Mouse (Mus musculus) midbrain, postnatal 0 days (tissue): ENCODE results near the gene Ak9. TPM values are rescaled to one million over a fixed set of nuclear protein-coding genes. Genes with fewer than 3 reads are reported as not detected.

Experiments used
- ATAC-seq: fragments of 200-750 bp; cut with Nextera tagmentation; 2 replicates; pipeline ENCODE4 v1.8.0; 2017; ENCODE audit warnings: moderate number of reproducible peaks, mild to moderate bottlenecking, moderate TSS enrichment, moderate library complexity; ENCODE audit not compliant: low FRiP score
- DNase-seq: peaks from one replicate; pipeline ENCODE4 v3.0.0-alpha.2; 2015; ENCODE audit warnings: low spot score
- H3K27ac ChIP-seq: fragments of 300-500 bp; sonication (generic); 2 replicates; pipeline ENCODE4 v1.5.1; 2014; ENCODE audit warnings: low read depth, mild to moderate bottlenecking, low read length, mixed read lengths
- H3K27me3 ChIP-seq: fragments of 300-500 bp; sonication (generic); 2 replicates; pipeline ENCODE4 v1.6.1; 2014; ENCODE audit warnings: low read length, control low read depth, mixed read lengths; ENCODE audit not compliant: insufficient read depth
- H3K36me3 ChIP-seq: fragments of 300-500 bp; sonication (generic); 2 replicates; pipeline ENCODE4 v1.6.1; 2014; ENCODE audit warnings: low read length, control low read depth, mixed read lengths; ENCODE audit not compliant: insufficient read depth
- H3K4me1 ChIP-seq: fragments of 300-500 bp; sonication (generic); 2 replicates; pipeline ENCODE4 v1.6.1; 2014; ENCODE audit warnings: mild to moderate bottlenecking, control low read depth, antibody characterized with exemption, low read length, mixed read lengths; ENCODE audit not compliant: insufficient read depth
- H3K4me2 ChIP-seq: fragments of 300-500 bp; sonication (generic); 2 replicates; pipeline ENCODE4 v1.6.1; 2014; ENCODE audit warnings: low read depth, mild to moderate bottlenecking, low read length, mixed read lengths; ENCODE audit not compliant: poor library complexity, severe bottlenecking
- H3K4me3 ChIP-seq: fragments of 300-500 bp; sonication (generic); 2 replicates; pipeline ENCODE4 v1.5.1; 2014; ENCODE audit warnings: low read depth, mild to moderate bottlenecking, low read length, moderate library complexity
- H3K9ac ChIP-seq: fragments of 300-500 bp; sonication (generic); replicated peaks from 2 replicates; pipeline ENCODE4 v1.6.1; 2014; ENCODE audit warnings: mild to moderate bottlenecking, low read length, moderate library complexity, mixed read lengths; ENCODE audit not compliant: poor library complexity, severe bottlenecking
- H3K9me3 ChIP-seq: fragments of 300-500 bp; sonication (generic); 2 replicates; pipeline ENCODE4 v1.6.1; 2016; ENCODE audit warnings: low read length, control low read depth
- CTCF ChIP-seq: IDR thresholded peaks from 2 replicates; pipeline ENCODE4 v1.5.1; 2016; ENCODE audit warnings: antibody characterized with exemption, mild to moderate bottlenecking
- WGBS: fragments of 180-500 bp; shearing (Covaris S2); extraction: QIAGEN DNeasy Blood & Tissue Kit; methylation state at CpG from one replicate; pipeline ENCODE4 v1.1.7; 2014; 5-methylcytosine and 5-hydroxymethylcytosine counted together
- polyA plus RNA-seq: library from polyadenylated mRNA; unstranded; fragments of >200 nt; fragmentation: Nextera tagmentation; extraction: Ambion mirVana; gene quantifications from 2 replicates; pipeline ENCODE4 v1.2.1, GENCODE M21; 2015
- total RNA-seq: library from RNA; depleted of rRNA; stranded (reverse); fragments of >200 nt; gene quantifications from 2 replicates; pipeline ENCODE4 v1.2.3, GENCODE M21; 2014

Gene Ak9
- total and polyA plus RNA-seq, 2 experiments from 2014 or later: 0.11 to 0.19 TPM

DNA sequence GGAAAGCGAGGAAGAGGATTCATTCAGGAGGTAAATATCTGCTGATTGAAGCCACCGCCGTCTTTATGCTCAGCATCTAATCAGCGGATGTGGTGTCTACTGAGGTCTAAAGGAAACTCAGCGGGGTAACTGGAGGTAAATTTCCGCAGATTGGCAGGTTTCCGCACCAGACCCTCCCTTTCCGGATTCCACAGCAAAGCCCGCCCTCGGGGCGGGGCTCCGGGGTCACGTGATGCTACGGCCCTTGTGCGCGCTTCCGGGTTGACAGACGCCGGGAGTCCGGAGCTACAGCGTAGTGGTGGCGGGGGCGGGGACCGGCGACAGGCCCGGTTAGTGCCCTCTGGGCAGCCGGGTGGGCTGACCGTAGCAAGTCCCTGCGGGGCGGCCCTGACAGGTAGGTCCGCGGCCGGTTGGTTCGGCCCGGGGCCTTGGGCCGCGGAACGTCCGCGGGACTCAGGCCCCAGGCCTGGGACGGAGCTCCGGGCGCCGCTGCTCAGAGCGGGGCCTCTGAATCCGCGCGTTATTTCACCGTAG, 146.4 kb downstream of the Ak9 start, which contains the start of gene Zbtb24:
Zbtb24 (plus strand) TSS at position 247 of the 534 bp plus-strand sequence.
- WGBS: under 1% methylated on average over 49 of the region's 49 CpGs
- DNase-seq (peak; percentile 97), ATAC-seq (peak; percentile 95)
- Histone ChIP-seq H3K27ac (peak within 1 kb of the TSS; percentile 67), H3K4me2 (peak within 1 kb of the TSS; percentile 50), H3K27me3 (no peaks in the 10 kb centered on the region), H3K36me3 (peaks cover 9% of the 10 kb centered on the region), H3K9me3 (no peaks in the 10 kb centered on the region), H3K4me1 (peaks cover 6% of the 10 kb centered on the region; the same call in 1 of the 2 replicates), H3K9ac (peak within 1 kb of the TSS; percentile 82), H3K4me3 (peak within 1 kb of the TSS; percentile 78)
- no peak for TF ChIP-seq CTCF

DNA sequence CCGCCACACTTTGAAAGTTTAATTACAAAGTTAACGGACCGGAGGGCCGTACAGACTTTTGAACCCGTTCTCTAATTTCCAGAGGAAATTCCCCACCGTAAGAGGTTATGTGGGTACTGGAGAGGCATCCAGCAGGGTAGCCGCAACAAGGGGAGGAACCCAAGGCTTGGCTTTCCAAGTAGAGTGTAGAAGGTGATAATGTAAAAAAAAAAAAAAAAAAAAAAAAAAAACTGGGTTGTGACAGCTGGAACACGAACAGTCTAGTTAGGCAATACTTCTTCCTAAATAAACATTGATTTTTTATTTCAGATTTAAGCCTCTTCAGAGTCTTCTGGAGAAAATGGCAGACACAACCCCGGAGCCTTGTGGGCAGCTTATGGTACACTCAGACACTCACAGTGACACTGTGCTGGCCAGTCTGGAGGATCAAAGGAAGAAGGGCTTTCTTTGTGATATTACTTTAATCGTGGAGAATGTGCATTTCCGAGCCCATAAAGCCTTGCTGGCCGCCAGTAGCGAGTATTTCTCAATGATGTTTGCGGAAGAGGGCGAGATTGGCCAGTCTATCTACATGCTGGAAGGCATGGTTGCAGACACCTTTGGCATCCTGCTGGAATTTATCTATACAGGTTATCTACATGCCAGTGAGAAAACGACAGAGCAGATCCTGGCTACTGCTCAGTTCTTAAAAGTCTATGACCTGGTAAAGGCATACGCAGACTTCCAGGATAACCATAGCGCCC, 147.2 kb downstream of the Ak9 start:
- no peak for TF ChIP-seq CTCF
- Histone ChIP-seq H3K4me1 (peaks cover 6% of the 10 kb centered on the region; the same call in 1 of the 2 replicates), H3K9me3 (no peaks in the 10 kb centered on the region), H3K36me3 (peaks cover 15% of the 10 kb centered on the region), H3K27ac (0 out of 2 replicates have a peak overlapping the region, but pooled peaks have one; percentile 44), H3K9ac (peak overlapping the region; percentile 82; the same call in 1 of the 2 replicates), H3K4me3 (peak overlapping the region; percentile 78), H3K4me2 (peak overlapping the region; percentile 50), H3K27me3 (no peaks in the 10 kb centered on the region)
- WGBS: 54% methylated on average over 18 of the region's 18 CpGs
- ATAC-seq (no peak; the same call in 1 of the 2 replicates), DNase-seq (no peak)

DNA sequence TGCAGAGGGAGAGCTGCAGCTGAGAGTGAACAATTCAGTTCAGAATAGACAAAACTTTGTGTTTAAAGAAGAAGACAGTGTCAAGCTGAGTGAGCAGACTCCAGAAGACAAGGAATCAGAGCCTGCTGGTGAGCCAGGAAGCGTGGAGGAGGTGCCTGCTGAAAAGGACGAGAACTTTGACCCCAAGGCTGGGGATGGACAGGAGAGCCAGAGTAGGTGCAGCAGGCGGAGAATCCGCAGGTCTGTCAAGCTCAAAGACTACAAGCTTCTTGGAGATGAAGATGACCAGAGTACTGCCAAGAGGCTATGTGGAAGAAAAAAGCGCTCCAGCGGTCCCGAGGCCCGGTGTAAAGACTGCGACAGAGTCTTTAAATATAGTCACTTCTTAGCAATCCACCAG, 147.9 kb downstream of the Ak9 start:
- Histone ChIP-seq H3K9ac (no peak overlapping the region), H3K4me1 (peaks cover 6% of the 10 kb centered on the region; the same call in 1 of the 2 replicates), H3K9me3 (no peaks in the 10 kb centered on the region), H3K4me3 (no peak overlapping the region), H3K36me3 (peaks cover 23% of the 10 kb centered on the region), H3K27me3 (no peaks in the 10 kb centered on the region), H3K4me2 (no peak overlapping the region), H3K27ac (no peak overlapping the region)
- DNase-seq (no peak), ATAC-seq (no peak)
- no peak for TF ChIP-seq CTCF
- 95% methylated on average over 9 of the region's 9 CpGs for WGBS

GRCm38 (mm10) chr10:41452791-41453190, 149.0 kb downstream of the Ak9 start:
- Histone ChIP-seq H3K9me3 (no peaks in the 10 kb centered on the region), H3K27ac (no peak overlapping the region), H3K27me3 (no peaks in the 10 kb centered on the region), H3K4me1 (peaks cover 6% of the 10 kb centered on the region; the same call in 1 of the 2 replicates), H3K4me2 (no peak overlapping the region), H3K36me3 (peaks cover 24% of the 10 kb centered on the region), H3K9ac (no peak overlapping the region), H3K4me3 (no peak overlapping the region)
- ATAC-seq (no peak), DNase-seq (no peak)
- 91% methylated on average over 3 of the region's 3 CpGs for WGBS
- no peak for TF ChIP-seq CTCF

GRCm38 (mm10) chr10:41459990-41460389, 156.2 kb downstream of the Ak9 start:
- no peak for ATAC-seq
- no peak for TF ChIP-seq CTCF
- WGBS: 78% methylated on average over 4 of the region's 4 CpGs

DNA sequence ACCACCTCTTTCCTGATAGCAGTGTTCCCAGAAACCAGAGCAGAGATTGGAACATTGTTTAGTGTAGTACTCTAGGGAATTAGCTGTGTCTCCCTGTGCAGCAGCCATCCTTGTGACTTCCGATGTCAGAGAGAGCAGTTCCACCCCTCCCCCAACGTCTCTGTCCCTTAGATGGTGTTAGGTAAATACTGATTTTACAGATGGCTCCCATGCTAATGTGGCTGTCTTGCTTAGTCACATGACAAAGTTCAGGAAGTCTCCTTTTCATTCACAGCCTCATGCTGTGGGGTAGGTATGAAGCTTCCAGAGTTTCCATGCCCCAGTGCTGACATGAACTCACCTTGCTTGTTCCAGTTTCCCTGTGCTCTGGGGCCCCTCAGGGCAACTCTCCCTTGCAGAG, 156.7 kb downstream of the Ak9 start:
- no peak for DNase-seq
- WGBS: 45% methylated on average over 2 of the region's 2 CpGs
- Histone ChIP-seq H3K9ac (no peak overlapping the region), H3K9me3 (no peaks in the 10 kb centered on the region), H3K4me3 (no peak overlapping the region), H3K27ac (no peak overlapping the region), H3K27me3 (no peaks in the 10 kb centered on the region), H3K4me2 (no peak overlapping the region), H3K4me1 (no peaks in the 10 kb centered on the region), H3K36me3 (peaks cover 30% of the 10 kb centered on the region)
- no peak for TF ChIP-seq CTCF
- no peak for ATAC-seq

More at GRCm38 (mm10) chr10:41459990-41460389, 156.2 kb downstream of the Ak9 start:
- H3K4me2 ChIP-seq: no peak overlapping the region
- no peak overlapping the region for H3K27ac ChIP-seq
- no peaks in the 10 kb centered on the region for H3K4me1 ChIP-seq
- peaks cover 32% of the 10 kb centered on the region for H3K36me3 ChIP-seq
- H3K27me3 ChIP-seq: no peaks in the 10 kb centered on the region
- no peak overlapping the region for H3K4me3 ChIP-seq
- H3K9me3 ChIP-seq: no peaks in the 10 kb centered on the region
- no peak overlapping the region for H3K9ac ChIP-seq
- DNase-seq: no peak
